In genomic region chr13:93816127-93816526, GRCm38 (mm10) we compare ENCODE assay signal across 22 mouse cellular contexts. TPM values are rescaled to one million over a fixed set of nuclear protein-coding genes. Genes with fewer than 3 reads are reported as not detected.
DNase-seq lines count a peak whose midpoint lies in the region; ATAC-seq and TF ChIP-seq lines count a peak whose summit lies in the region.
"Had no signal": no experiment of that assay in that cellular context is flagged by ENCODE, and none has a peak within 500 bp of the region (broad histone marks: within the 10 kb centered on the region; RNA-seq: fewer than 3 reads in every experiment).

No protein-coding gene starts in this region.

- H3K9ac ChIP-seq in CH12.LX (ENCODE audit: insufficient read depth, low read depth), result no peak overlapping the region
- H3K9ac ChIP-seq in kidney, embryonic 15.5 days, result no peak overlapping the region

- in situ Hi-C loops in CH12.LX (cut with MboI; ENCODE audit: low pct_ligation_motif_present, low pct_unique_long_range_greater_than_20kb, low sequenced_read_pairs), result no loop called here

- intact Hi-C loops in heart, postnatal 36 days (cut with DNase I), result no loop called here
- intact Hi-C loops in left cerebral cortex, postnatal 10 days (cut with DNase I), result no loop called here

- H3K27ac ChIP-seq in CH12.LX (ENCODE audit: insufficient read depth, low read depth), result no peak overlapping the region
- H3K27ac ChIP-seq in kidney, embryonic 15.5 days, result no peak overlapping the region

- no peak for TF ChIP-seq RAD21 in CH12.LX (IDR thresholded peaks at IDR 0.05; ENCODE audit: low read depth, low read length)

- DNase-seq in heart, adult 11 months, result peak; percentile 62
- DNase-seq in heart, postnatal 36 days, result no peak
- DNase-seq in CH12.LX (ENCODE audit: extremely low read depth), result no peak
- DNase-seq in left cerebral cortex, postnatal 10 days (ENCODE audit: extremely low spot score in 1 of 2, low spot score in 2 of 2), result no peak
- no peak for DNase-seq in embryo, embryonic 10 days (ENCODE audit: low spot score)
- DNase-seq: adrenal gland, adult 2 months; adrenal gland, adult 8-10 months; adrenal gland, postnatal 10 days; adrenal gland, postnatal 14 days; adrenal gland, postnatal 25 days; adrenal gland, postnatal 36 days; B cell, adult 2 months; cerebellum, adult 11 months; cerebellum, adult 11-12 months; cerebellum, adult 18-20 months had no signal

- no peak for TF ChIP-seq EP300 in CH12.LX (IDR thresholded peaks at IDR 0.05; ENCODE audit: low read length)

- TF ChIP-seq POLR2A in CH12.LX (IDR thresholded peaks at IDR 0.05; ENCODE audit: low read depth, low read length), result no peak

- peaks cover 6% of the 10 kb centered on the region for H3K9me3 ChIP-seq in CH12.LX (replicated peaks; ENCODE audit: low read length)
- H3K9me3 ChIP-seq in kidney, embryonic 15.5 days (replicated peaks), result no peaks in the 10 kb centered on the region
- H3K9me3 ChIP-seq: G1E had no signal

- H3K27me3 ChIP-seq in CH12.LX (replicated peaks), result no peaks in the 10 kb centered on the region
- no peaks in the 10 kb centered on the region for H3K27me3 ChIP-seq in kidney, embryonic 15.5 days
- H3K27me3 ChIP-seq: Patski had no signal

- no peak for TF ChIP-seq CTCF in CH12.LX (conservative IDR thresholded peaks at IDR 0.05 in 1 of 2, IDR thresholded peaks at IDR 0.05 in 1 of 2; ENCODE audit: low read depth in 2 of 2, low read length in 2 of 2)

- dilution Hi-C loops in CH12.LX (cut with MboI; ENCODE audit: extremely low pct_ligation_motif_present, extremely low pct_unique_long_range_greater_than_20kb, low sequenced_read_pairs), result no loop called here

- H3K36me3 ChIP-seq in CH12.LX (replicated peaks in 1 of 2; ENCODE audit: control insufficient read depth in 1 of 2, insufficient read depth in 1 of 2, low read length in 1 of 2), result peaks cover 0 to 2% of the 10 kb centered on the region in 2 experiments
- no peaks in the 10 kb centered on the region for H3K36me3 ChIP-seq in kidney, embryonic 15.5 days
- H3K36me3 ChIP-seq: G1E had no signal

- no peak overlapping the region for H3K4me2 ChIP-seq in CH12.LX (ENCODE audit: insufficient read depth, low read depth, poor library complexity, severe bottlenecking)
- no peak overlapping the region for H3K4me2 ChIP-seq in kidney, embryonic 15.5 days

- ATAC-seq in common myeloid progenitor, adult 5-6 weeks (replicated peaks; ENCODE audit: low read depth, poor library complexity, severe bottlenecking), result 0 out of 2 replicates have a peak, but pooled peaks have one; percentile 36
- peak; percentile 61 for ATAC-seq in megakaryocyte, adult 5-6 weeks (ENCODE audit: poor library complexity, severe bottlenecking)
- ATAC-seq in kidney, embryonic 15.5 days (replicated peaks; ENCODE audit: low FRiP score), result no peak
- ATAC-seq: activated CD4-positive, CD25-positive, alpha-beta regulatory T cell, adult 4 months; CD4-positive, CD25-positive, alpha-beta regulatory T cell, adult 4 months had no signal

- no peaks in the 10 kb centered on the region for H3K79me2 ChIP-seq in CH12.LX (replicated peaks; ENCODE audit: control insufficient read depth, extremely low read depth, insufficient read depth, poor library complexity, severe bottlenecking)

- WGBS in kidney, embryonic 15.5 days, result 81% methylated on average over 2 of the region's 2 CpGs

- H3K4me3 ChIP-seq in CH12.LX (replicated peaks in 1 of 3; ENCODE audit: low read depth in 2 of 3, low read length in 2 of 3, poor library complexity in 1 of 3), result no peak overlapping the region
- no peak overlapping the region for H3K4me3 ChIP-seq in kidney, embryonic 15.5 days (replicated peaks)

- peaks cover 0 to 11% of the 10 kb centered on the region in 2 experiments; a peak in 2 of 4 replicates for H3K4me1 ChIP-seq in CH12.LX (ENCODE audit: control insufficient read depth in 1 of 2, insufficient read depth in 2 of 2)
- no peaks in the 10 kb centered on the region; the same call in 1 of the 2 replicates for H3K4me1 ChIP-seq in kidney, embryonic 15.5 days

TF ChIP-seq in CH12.LX, 34 proteins besides CTCF, POLR2A, EP300 and RAD21:
- TF ChIP-seq ZNF384 (IDR thresholded peaks at IDR 0.05; ENCODE audit: low read depth, low read length) (0 out of 2 replicates have a peak, but pooled peaks have one; percentile 14), RCOR1 (conservative IDR thresholded peaks at IDR 0.05; ENCODE audit: low read depth, low read length) (no peak)
TF ChIP-seq in CH12.LX: peak in this region for 1.

RNA-seq across cellular contexts. Expression of gene Arsb, which starts 44.7 kb away (rescaled TPM):
- total RNA-seq in heart, postnatal 36 days (2021), result 1 to 10 TPM; 5.6 to 6.2 TPM
- total RNA-seq in CH12.LX (2012; rRNA removed) (1.0 TPM in 2 replicates), CH12.LX (2014; rRNA removed) (1.5 and 2.0 TPM in 2 replicates)
- polyA plus RNA-seq in CH12.LX (2012; ENCODE audit: insufficient read length, low read depth), result 7.8 and 9.8 TPM in 2 replicates
- total RNA-seq in common myeloid progenitor, adult 5-6 weeks (2017), result 7.6 and 10.2 TPM in 2 replicates
- 94.6 and 95.0 TPM in 2 replicates for total RNA-seq in megakaryocyte, adult 5-6 weeks (2015)
- 21.8 and 28.0 TPM in 2 replicates for total RNA-seq in megakaryocyte, adult 5-6 weeks (2017)
- total RNA-seq in left cerebral cortex, postnatal 10 days (2021), result 10 to 100 TPM; 76.5 to 81.2 TPM
- 12.7 and 13.9 TPM in 2 replicates for polyA plus RNA-seq in kidney, embryonic 15.5 days (2015; fragmentation: Nextera tagmentation; extraction: Ambion mirVana)
